Mouse (Mus musculus): ENCODE measurements around the gene Rims1. TPM values are rescaled to one million over a fixed set of nuclear protein-coding genes. Genes with fewer than 3 reads are reported as not detected.

Rims1 gene
- polyA plus RNA-seq, 1 experiment from 2014 or later, result 7.9 TPM

GRCm38 (mm10) chr1:22258356-22258755, 547.4 kb downstream of the Rims1 start:
- no peak overlapping the region for H3K9ac ChIP-seq (ENCODE audit: low read length)
- TF ChIP-seq CTCF (IDR thresholded peaks at IDR 0.05; ENCODE audit: low read depth) (no peak), EP300 (optimal IDR thresholded peaks at IDR 0.05) (no peak)
- no peaks in the 10 kb centered on the region for H3K27me3 ChIP-seq (ENCODE audit: control insufficient read depth, insufficient read depth, low read length)
- no peak for DNase-seq (ENCODE audit: low spot score)
- ATAC-seq (ENCODE audit: low FRiP score, low TSS enrichment), result no peak
- no peak overlapping the region for H3K4me2 ChIP-seq (replicated peaks; ENCODE audit: low read depth)
- 45% methylated on average over 4 of the region's 4 CpGs for WGBS
- no peaks in the 10 kb centered on the region for H3K4me1 ChIP-seq (replicated peaks; ENCODE audit: control insufficient read depth, insufficient read depth)
- H3K27ac ChIP-seq (replicated peaks), result no peak overlapping the region
- H3K36me3 ChIP-seq (ENCODE audit: control insufficient read depth, insufficient read depth, low read length), result no peaks in the 10 kb centered on the region
- no peaks in the 10 kb centered on the region for H3K9me3 ChIP-seq (ENCODE audit: control insufficient read depth, low read length)
- H3K4me3 ChIP-seq (ENCODE audit: low read depth, low read length), result no peak overlapping the region

GRCm38 (mm10) chr1:22254278-22254677, 551.5 kb downstream of the Rims1 start:
- Histone ChIP-seq H3K27me3 (ENCODE audit: control insufficient read depth, insufficient read depth, low read length) (no peaks in the 10 kb centered on the region), H3K9me3 (ENCODE audit: control insufficient read depth, low read length) (no peaks in the 10 kb centered on the region), H3K36me3 (ENCODE audit: control insufficient read depth, insufficient read depth, low read length) (no peaks in the 10 kb centered on the region), H3K27ac (replicated peaks) (no peak overlapping the region), H3K4me2 (replicated peaks; ENCODE audit: low read depth) (no peak overlapping the region), H3K4me1 (replicated peaks; ENCODE audit: control insufficient read depth, insufficient read depth) (no peaks in the 10 kb centered on the region), H3K4me3 (ENCODE audit: low read depth, low read length) (no peak overlapping the region), H3K9ac (ENCODE audit: low read length) (no peak overlapping the region)
- WGBS, result 96% methylated on average over 2 of the region's 2 CpGs
- ATAC-seq (ENCODE audit: low FRiP score, low TSS enrichment) (no peak), DNase-seq (ENCODE audit: low spot score) (no peak)
- no peak for TF ChIP-seq EP300 (optimal IDR thresholded peaks at IDR 0.05)
- TF ChIP-seq CTCF (IDR thresholded peaks at IDR 0.05; ENCODE audit: low read depth), result no peak

DNA sequence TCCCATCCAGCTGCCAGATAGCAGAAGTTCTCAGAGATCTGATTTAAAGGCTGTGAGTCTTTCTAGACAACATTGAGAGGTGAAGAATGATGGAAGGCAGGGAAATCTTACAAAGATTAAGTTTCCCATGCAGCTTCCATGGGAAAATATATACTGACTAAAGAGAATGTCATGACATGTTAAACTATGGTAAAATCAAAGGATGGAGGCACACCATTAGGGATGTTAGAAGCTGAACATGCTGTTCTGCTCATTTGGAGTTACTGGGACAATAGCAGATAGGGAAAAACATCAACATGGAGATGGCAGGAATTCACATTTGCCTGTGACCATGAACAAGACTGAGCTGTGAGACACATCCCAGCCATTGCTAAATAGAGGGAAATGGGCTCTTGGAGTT, 552.9 kb downstream of the Rims1 start:
- H3K4me1 ChIP-seq (replicated peaks; ENCODE audit: control insufficient read depth, insufficient read depth), result no peaks in the 10 kb centered on the region
- no peak for ATAC-seq (ENCODE audit: low FRiP score, low TSS enrichment)
- no peaks in the 10 kb centered on the region for H3K36me3 ChIP-seq (ENCODE audit: control insufficient read depth, insufficient read depth, low read length)
- H3K4me3 ChIP-seq (ENCODE audit: low read depth, low read length), result no peak overlapping the region
- DNase-seq (ENCODE audit: low spot score), result no peak
- no peak overlapping the region for H3K27ac ChIP-seq (replicated peaks)
- no peak for TF ChIP-seq CTCF (IDR thresholded peaks at IDR 0.05; ENCODE audit: low read depth)
- no peak for TF ChIP-seq EP300 (optimal IDR thresholded peaks at IDR 0.05)
- no peaks in the 10 kb centered on the region for H3K9me3 ChIP-seq (ENCODE audit: control insufficient read depth, low read length)
- H3K27me3 ChIP-seq (ENCODE audit: control insufficient read depth, insufficient read depth, low read length), result no peaks in the 10 kb centered on the region
- no peak overlapping the region for H3K4me2 ChIP-seq (replicated peaks; ENCODE audit: low read depth)
- H3K9ac ChIP-seq (ENCODE audit: low read length), result no peak overlapping the region

- ATAC-seq (ENCODE audit: low FRiP score, low TSS enrichment), result no peak
- Histone ChIP-seq H3K27me3 (ENCODE audit: control insufficient read depth, insufficient read depth, low read length) (no peaks in the 10 kb centered on the region), H3K36me3 (ENCODE audit: control insufficient read depth, insufficient read depth, low read length) (no peaks in the 10 kb centered on the region), H3K27ac (replicated peaks) (no peak overlapping the region), H3K9ac (ENCODE audit: low read length) (no peak overlapping the region), H3K9me3 (ENCODE audit: control insufficient read depth, low read length) (no peaks in the 10 kb centered on the region), H3K4me3 (ENCODE audit: low read depth, low read length) (no peak overlapping the region), H3K4me2 (replicated peaks; ENCODE audit: low read depth) (no peak overlapping the region), H3K4me1 (replicated peaks; ENCODE audit: control insufficient read depth, insufficient read depth) (no peaks in the 10 kb centered on the region)
- no peak for DNase-seq (ENCODE audit: low spot score)
- no peak for TF ChIP-seq CTCF (IDR thresholded peaks at IDR 0.05; ENCODE audit: low read depth)
- TF ChIP-seq EP300 (optimal IDR thresholded peaks at IDR 0.05), result no peak
Measured at GRCm38 (mm10) chr1:22248898-22249386, 556.9 kb downstream of the Rims1 start.

GRCm38 (mm10) chr1:22245748-22246147, 560.0 kb downstream of the Rims1 start:
- H3K36me3 ChIP-seq (ENCODE audit: control insufficient read depth, insufficient read depth, low read length), result no peaks in the 10 kb centered on the region
- DNase-seq (ENCODE audit: low spot score), result no peak
- ATAC-seq (ENCODE audit: low FRiP score, low TSS enrichment), result no peak
- no peak overlapping the region for H3K9ac ChIP-seq (ENCODE audit: low read length)
- no peak overlapping the region for H3K27ac ChIP-seq (replicated peaks)
- WGBS, result 89% methylated on average over 2 of the region's 2 CpGs
- H3K27me3 ChIP-seq (ENCODE audit: control insufficient read depth, insufficient read depth, low read length), result no peaks in the 10 kb centered on the region
- no peak overlapping the region for H3K4me2 ChIP-seq (replicated peaks; ENCODE audit: low read depth)
- no peak for TF ChIP-seq CTCF (IDR thresholded peaks at IDR 0.05; ENCODE audit: low read depth)
- H3K9me3 ChIP-seq (ENCODE audit: control insufficient read depth, low read length), result no peaks in the 10 kb centered on the region
- H3K4me3 ChIP-seq (ENCODE audit: low read depth, low read length), result no peak overlapping the region
- no peaks in the 10 kb centered on the region for H3K4me1 ChIP-seq (replicated peaks; ENCODE audit: control insufficient read depth, insufficient read depth)

All from stomach, postnatal 0 days (tissue).